In genomic region chr5:120968799-120969198, GRCm38 (mm10) we compare ENCODE assay signal across 35 mouse cellular contexts. TPM values are rescaled to one million over a fixed set of nuclear protein-coding genes. Genes with fewer than 3 reads are reported as not detected.
"Had no signal": no experiment of that assay in that cellular context is flagged by ENCODE, and none has a peak within 500 bp of the region (broad histone marks: within the 10 kb centered on the region; RNA-seq: fewer than 3 reads in every experiment).

No protein-coding gene starts in this region.

- H3K4me3 ChIP-seq: heart, adult 2 months; heart, embryonic 13.5 days; heart, embryonic 15.5 days; hindbrain, embryonic 13.5 days; hindbrain, embryonic 15.5 days; kidney, embryonic 15.5 days; limb, embryonic 13.5 days; limb, embryonic 15.5 days; liver, embryonic 12.5 days had no signal

- DNase-seq: gastrocnemius, postnatal 14 days; gastrocnemius, postnatal 36 days; heart, adult 11 months; heart, adult 2 months; heart, postnatal 14 days; heart, postnatal 36 days; kidney, adult 11 months; kidney, adult 2 months; kidney, adult 9 months; kidney, postnatal 14 days; kidney, postnatal 36 days; left cerebral cortex, postnatal 4 days; lung, adult 18-20 months had no signal

- ATAC-seq: hindbrain, postnatal 0 days; intestine, embryonic 16.5 days; liver, embryonic 12.5 days had no signal

- H3K27ac ChIP-seq: heart, adult 2 months; heart, embryonic 13.5 days; heart, embryonic 15.5 days; hindbrain, embryonic 13.5 days; hindbrain, embryonic 15.5 days; hindbrain, postnatal 0 days; kidney, embryonic 15.5 days; kidney, postnatal 0 days; limb, embryonic 13.5 days; limb, embryonic 15.5 days; liver, embryonic 12.5 days; liver, embryonic 14.5 days had no signal

RNA-seq across cellular contexts. Expression of gene Rph3a, which starts 41.1 kb away (rescaled TPM):
- total RNA-seq: gastrocnemius, adult 18-20 months; gastrocnemius, postnatal 36 days; heart, adult 2 months; heart, postnatal 14 days; heart, postnatal 36 days; hematopoietic stem cell, adult 5-6 weeks; liver, adult 2 months had no signal

RNA-seq across cellular contexts. Expression of gene Oas1d, which starts 54.5 kb away (rescaled TPM):
- total RNA-seq: gastrocnemius, adult 18-20 months; gastrocnemius, adult 8-10 months; gastrocnemius, postnatal 14 days; gastrocnemius, postnatal 36 days; heart, adult 2 months; heart, postnatal 14 days; heart, postnatal 36 days; hematopoietic stem cell, adult 5-6 weeks; layer of hippocampus, adult 8-10 months; layer of hippocampus, postnatal 36 days; left cerebral cortex, adult 18-20 months; left cerebral cortex, adult 8-10 months; left cerebral cortex, postnatal 10 days; left cerebral cortex, postnatal 25 days; left cerebral cortex, postnatal 4 days; liver, adult 2 months had no signal
